Mouse (Mus musculus) megakaryocyte, embryonic 14.5 days (primary cell): ENCODE data around the gene Endod1.

ENCODE experiments used
- FLI1 ChIP-seq: IDR thresholded peaks from 2 replicates; pipeline ENCODE4 v1.6.1; 2012; ENCODE audit warnings: low read length, inconsistent platforms, mixed read lengths
- GATA1 ChIP-seq: IDR thresholded peaks from 3 replicates; pipeline ENCODE4 v1.6.1; 2012; ENCODE audit warnings: mixed read lengths, low read length, inconsistent platforms, borderline replicate concordance

DNA sequence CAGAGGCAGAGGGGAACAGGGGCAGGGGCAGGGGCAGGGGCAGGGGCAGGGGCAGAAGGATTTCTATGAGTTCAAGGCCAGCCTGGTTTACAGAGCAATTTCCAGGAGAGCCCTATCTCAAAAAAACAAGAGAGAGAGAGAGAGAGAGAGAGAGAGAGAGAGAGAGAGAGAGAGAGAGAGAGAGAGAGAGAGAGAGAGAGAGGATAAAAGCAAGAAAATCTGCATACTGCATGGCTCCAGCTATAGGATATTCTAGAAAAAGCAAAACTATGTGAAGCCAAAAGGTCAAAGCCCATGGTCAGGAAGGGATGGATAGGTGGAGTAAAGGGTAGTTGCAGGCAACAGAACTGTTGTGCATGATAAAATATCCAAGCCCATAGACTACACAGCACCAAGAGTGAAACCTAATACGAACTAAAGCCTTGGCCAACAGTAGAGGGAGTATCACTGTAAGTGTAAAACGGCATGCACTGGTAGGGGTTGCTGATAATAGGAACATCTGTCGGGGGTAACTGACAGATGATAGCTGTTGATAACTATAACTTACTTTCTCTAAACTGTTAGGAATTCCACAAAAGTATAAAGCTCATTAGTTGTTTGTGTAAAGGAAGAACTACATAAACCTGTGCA, 15.6 kb upstream of the Endod1 start:
- no peak for TF ChIP-seq GATA1
- no peak for TF ChIP-seq FLI1
